Mouse (Mus musculus): ENCODE measurements around the gene Pacrg.
A peak's percentile ranks its signal among the peaks of the same experiment; 100 is the strongest.

The Pacrg gene

DNA sequence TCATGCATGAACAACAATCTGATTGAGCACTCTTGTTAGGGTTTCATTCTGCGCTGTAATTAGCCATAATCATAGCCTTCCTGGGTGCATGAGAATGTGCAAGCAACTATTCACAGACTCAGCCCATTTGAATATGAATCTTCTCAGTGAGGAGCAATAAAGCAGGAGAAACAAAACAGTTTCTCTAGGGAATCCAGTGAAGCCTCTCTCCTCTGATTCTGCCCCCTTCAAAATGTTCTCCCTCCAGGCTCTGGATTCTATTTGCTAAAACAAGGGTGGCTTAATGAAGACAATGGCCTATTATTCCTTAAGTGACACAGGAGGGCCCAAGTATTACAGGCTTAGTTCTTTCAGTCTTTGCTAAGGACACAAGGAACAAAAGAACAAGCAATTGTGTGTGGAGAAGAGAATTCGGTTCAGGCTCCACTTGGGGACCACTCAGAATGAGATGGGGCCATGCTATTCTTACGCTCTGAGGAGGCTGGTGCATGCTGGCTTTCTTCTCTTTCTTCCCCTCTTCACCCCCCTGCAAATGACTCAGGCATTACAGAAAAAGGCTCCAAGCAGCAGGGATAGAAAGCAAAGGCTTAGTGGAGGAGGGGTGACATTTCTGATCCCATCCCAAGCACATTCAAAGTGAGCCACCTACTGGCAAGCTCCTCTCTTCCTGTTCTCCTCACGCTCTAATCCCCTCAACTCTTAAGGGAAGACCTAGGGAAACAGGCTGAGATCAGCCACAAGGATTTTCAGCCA is 95.2 kb downstream of the Pacrg start:
- DNase-seq (ENCODE audit: extremely low spot score, low read depth, low spot score): peak; percentile 20

DNA sequence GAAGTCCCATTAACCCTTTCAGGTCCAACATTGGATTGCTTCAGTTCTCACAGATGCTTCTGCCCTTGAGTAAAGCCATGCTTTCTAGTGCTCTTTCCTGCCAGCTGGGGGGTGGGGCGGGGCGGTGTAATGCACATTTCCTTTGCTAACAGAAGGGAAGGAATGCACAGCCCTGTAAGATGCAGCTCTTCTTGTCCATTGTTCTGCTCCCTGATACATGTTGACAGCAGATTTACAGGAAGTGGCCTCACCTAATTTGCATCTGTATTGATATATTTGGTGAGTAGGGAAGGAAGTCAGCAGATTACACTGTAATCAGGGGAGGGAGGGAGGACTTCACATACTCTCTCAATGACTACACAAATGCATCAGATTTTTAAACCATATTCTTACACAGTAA is 100.0 kb downstream of the Pacrg start:
- DNase-seq (ENCODE audit: extremely low spot score, low read depth, low spot score): no peak

DNA sequence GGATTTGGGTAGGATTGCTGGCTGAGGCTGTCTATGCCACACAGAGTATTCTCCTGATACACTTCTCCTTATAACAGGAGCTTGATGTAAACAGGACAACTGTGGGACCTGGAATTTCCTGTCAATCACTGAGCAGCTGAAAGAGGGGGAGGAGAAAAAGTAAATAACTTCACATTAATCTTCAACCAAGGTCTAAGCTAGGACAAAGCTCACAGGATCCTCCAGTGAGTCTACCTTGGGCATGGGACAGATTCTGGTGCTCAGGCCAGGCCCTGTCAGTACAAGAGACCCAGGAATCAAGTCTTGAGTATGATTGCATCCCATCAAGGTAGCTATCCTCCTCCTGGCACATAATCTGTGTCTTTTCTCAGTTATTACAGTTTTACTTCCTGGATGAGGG is 102.1 kb downstream of the Pacrg start:
- no peak for DNase-seq (ENCODE audit: extremely low spot score, low read depth, low spot score)

DNA sequence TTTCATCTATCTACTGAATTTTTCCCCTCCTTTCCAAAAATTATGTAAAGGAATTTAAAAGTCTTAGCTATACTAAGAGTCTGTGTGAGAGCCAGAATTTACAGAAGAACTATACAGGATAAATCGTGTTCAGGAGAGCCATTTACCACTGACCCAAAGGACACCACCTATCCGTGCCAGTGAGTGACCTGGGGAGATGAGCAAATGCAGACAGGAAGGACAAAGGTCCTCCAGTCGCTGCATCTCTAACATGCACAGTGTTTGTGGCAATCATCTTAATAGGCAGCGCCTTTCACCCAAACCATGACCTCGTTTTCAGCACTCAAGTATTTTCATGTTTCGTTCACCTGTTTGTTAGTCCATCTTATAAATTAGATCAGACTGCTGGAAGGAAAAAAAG is 105.4 kb downstream of the Pacrg start:
- no peak for DNase-seq (ENCODE audit: extremely low spot score, low read depth, low spot score)

DNA sequence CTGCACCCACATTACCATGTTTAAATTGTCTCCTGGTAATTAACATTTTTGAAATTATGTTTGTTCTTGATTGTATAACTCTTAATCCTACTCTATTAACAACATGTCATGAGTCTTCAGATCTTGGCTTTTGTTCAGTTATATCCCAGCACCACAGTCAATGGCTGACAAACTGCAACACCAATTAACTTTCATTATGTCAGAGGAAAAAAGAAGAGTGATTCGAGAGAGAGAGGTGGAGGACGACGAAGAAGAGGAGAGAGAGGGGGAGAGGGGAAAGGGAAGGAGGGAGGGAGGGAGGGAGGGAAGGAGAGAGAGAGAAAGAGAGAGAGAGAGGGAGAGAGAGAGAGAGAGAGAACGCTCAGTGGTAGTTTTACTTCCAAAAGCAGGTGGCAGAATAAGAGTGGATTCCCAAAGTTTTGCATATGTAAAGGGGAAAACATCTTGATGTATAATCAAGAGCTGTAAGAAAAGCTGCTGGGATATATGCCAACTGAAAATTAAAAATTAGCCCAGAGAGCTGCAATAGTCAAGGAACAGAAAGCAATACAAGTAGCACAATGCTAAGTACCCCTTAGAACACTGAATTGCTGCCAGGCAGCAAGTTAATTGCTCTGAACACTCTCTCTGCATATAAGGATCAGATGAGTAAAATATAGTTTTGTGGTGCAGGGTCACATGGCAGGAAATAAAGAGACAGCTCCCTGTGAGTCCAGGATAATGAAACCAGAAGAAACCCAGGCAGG is 107.6 kb downstream of the Pacrg start:
- no peak for DNase-seq (ENCODE audit: extremely low spot score, low read depth, low spot score)

DNA sequence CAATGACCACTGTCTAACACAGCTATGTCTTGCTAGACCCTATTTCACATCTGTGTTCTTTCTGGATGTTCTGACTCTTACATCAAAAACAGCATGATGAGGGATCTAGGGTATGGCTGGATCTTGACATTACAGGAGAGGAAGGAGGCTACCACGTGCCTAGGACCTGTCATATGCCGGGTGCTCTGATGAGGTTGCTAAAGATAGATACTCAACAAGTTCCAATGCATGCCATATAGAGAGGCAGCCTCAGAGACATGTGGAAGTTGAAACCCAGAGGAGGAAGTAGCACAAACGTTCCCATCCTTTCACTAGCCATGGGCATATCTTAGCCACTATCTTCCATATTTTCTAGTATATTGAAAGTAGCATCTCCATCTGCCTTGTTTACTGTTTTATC is 115.3 kb downstream of the Pacrg start:
- DNase-seq (ENCODE audit: extremely low spot score, low read depth, low spot score): no peak

DNA sequence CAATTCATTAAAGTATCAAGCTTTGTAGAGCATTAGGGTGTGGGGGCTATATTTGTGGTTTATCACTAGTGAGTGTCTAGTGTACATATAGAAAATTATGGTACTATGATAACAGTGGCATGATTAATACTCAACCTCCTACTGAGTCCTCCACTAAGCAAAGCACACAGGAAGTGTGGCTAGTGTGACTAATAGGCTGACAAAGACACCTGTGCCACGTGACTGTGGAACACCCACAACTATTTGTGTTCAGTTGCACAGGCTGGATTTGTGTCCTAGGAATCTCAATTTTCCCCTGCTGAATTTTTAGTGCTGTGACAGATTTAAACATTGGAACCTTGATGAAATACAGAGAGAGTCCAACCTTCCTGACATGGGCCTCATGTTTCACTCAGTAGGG is 118.5 kb downstream of the Pacrg start:
- DNase-seq (ENCODE audit: extremely low spot score, low read depth, low spot score): no peak

DNA sequence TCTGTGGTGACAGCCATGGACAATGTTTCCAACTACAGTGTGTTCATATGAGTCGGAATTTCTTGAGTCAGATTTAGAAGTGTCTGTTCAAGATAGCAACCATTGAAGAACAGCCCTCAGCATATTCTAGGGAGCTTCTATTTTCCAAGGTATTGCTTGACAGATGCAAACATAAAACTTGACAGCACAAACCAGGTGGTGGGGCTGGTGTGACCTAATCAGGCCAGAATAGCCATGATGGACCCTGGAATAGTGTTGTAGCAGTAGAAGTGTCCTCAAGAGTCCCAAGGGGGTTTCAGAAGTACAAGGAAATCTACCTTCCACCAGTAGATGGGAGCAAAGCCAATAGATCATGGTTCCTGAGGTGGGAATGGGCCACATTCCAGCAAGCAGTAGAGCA is 123.0 kb downstream of the Pacrg start:
- no peak for DNase-seq (ENCODE audit: extremely low spot score, low read depth, low spot score)

DNA sequence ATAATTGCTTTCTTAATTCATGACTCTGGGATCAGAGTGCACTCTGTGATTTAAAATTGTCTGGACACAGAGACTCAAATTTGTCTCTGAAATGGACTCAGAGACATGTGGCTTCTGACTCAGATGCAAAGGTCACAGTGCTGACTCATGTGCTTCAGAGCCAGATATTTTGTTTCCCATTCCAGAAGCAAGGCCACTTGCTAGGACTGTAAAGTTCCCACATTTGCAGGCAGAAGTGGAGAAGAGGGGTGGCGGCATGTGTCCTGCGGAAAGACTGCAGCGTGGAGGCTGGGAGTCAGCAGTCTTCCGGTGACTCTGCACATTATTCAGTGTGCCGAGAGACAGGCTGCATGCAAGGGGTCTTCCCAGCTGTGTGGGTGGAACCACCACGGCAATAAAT is 137.3 kb downstream of the Pacrg start:
- DNase-seq (ENCODE audit: extremely low spot score, low read depth, low spot score): no peak

DNA sequence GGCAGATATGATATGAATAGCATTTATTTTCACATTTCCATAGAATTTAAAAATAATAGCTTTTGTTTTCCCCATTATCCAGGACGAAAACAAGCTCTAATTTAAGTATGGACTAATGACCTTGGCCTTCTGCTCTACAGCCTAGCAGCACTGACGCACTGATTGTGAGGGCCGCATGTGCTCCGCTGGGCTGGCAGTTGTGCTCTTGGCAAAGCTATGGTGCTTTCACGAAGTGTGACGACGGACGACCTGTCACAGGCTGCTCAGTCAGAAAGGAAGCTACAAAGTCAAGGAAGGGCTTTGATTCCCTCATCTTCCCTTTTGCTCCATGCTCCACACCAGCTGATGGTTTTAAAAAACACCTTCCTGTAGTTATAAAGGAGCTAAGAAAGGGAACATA is 142.1 kb downstream of the Pacrg start:
- DNase-seq (ENCODE audit: extremely low spot score, low read depth, low spot score): no peak

DNA sequence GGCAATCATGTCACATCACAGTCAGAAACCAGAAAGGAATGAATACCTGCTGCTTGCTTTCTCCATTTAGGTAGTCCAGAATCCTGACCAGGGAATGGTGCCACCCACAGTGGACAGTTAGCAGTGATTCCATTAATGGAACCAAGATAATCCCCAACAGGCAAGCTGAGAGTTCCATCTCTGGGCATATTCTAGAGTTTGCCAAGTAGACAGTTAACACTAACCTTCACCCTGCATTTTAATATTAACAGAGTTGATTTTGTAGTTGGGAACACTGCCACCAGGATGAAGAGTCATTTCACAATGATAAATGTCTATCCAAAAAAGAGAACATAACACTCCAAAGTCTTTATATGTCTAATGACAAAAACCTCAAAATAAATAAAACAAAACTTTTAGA is 144.7 kb downstream of the Pacrg start:
- DNase-seq (ENCODE audit: extremely low spot score, low read depth, low spot score): no peak

DNA sequence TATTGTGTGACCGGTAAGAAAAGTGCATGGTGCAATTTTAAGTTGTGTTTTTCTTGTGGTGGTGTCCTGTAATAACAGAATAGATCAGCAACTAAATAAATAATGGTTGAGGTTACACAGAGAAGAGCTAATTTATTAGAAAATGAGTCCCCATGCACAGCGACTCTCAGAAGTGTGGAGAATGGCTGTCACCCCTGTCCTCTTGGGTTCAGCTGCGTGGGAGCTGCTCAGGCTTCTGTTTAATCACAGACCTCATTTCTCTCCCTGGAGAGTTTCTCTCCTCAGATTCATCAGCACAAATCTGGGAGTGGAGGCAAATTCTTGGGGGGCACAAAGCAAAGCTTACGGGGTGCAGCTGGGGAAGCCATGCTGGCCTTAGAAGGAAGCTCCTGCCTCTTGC is 163.0 kb downstream of the Pacrg start:
- DNase-seq (ENCODE audit: extremely low spot score, low read depth, low spot score): no peak

DNA sequence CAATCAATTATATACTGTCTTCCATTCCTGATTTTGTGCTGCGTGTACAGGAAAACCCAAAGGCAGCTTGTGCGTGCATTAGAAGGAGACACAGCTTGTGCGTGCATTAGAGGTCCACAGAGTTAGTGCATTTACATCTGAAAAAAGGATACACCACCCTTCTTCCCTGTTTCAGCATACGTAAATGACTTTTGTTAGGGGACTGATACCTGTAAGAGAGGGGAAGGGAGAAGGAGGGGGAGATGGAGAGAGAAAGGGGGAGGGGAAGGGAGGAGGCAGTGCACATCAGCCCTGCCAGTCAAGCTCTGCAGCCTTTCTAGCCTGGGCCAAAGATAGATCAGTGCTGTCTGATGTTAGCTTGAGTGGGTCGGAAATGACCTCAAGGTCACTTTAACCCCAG is 164.6 kb downstream of the Pacrg start:
- DNase-seq (ENCODE audit: extremely low spot score, low read depth, low spot score): no peak

DNA sequence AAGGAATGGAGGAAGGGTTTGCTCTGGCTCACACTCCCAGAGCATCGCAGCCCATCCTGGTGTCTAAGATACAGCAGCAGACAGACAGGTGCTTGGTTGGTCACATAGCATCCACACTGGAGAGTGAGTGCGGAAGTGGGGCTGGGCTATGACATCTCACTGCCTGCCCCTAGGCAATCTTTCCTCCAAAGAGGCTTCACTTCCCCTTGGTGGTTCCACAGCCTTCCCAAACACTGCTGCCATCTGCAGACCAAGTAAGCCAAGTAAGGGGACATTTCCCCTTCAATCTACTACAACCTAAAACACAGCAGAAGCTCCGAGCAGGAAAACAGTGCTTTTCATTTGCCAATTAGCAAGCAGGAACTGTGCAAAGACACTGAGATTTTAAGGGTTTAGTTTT is 165.1 kb downstream of the Pacrg start:
- DNase-seq (ENCODE audit: extremely low spot score, low read depth, low spot score): no peak

DNA sequence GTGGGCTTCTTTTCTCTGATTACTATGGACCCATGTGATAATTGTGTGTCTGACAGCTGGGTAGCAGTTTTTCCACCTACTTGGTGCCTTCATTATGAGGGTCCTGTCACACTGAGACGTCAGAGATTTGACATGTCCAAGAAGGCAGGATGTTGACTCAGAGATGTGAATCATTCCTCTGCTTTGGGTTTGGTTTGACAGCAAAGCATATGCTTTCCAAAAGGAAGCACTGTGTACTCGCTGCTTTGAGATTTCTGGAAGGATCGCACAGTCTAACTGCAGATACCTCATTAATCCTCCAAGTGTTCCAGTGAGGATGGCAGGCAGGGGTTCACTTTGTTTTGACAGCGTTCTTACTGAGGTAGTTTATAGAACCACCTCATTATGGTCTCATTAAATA is 178.8 kb downstream of the Pacrg start:
- DNase-seq (ENCODE audit: extremely low spot score, low read depth, low spot score): no peak

DNA sequence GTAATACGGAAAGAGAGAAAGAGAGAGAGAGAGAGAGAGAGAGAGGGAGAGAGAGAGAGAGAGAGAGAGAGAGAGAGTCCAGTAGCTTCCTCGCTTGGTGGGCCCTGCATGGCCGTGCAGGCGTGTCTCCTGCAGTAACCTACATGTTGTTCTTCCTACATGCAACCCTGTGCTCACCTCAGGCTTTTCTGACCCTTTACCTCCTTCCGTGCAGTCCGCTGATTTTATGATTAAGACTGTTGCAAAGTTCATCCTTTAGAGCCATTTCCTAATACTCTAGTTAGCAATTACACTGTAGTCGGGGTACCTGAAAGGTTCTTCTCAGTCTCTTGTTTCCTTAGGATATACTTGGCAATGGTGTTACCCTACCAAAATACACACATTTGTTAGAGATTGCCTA is 196.5 kb downstream of the Pacrg start:
- no peak for DNase-seq (ENCODE audit: extremely low spot score, low read depth, low spot score)

DNA sequence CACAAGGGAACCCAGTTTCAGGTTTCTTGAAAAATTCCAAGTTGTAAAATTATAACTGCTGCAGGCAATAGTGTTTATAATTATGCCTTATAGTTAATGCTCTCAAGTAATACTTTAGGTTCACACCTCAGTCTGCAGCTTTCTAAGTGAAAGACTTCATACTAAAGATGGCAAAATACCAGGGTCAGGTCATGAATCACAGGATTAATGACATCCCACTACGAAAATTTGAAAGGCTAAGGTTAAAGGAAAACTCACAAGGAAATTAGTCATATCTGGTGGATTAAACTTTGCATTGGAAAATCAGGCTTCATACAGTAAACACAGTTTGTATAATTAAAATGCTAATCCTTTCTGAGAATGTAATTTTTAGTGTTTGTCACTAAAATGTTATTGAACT is 200.3 kb downstream of the Pacrg start:
- DNase-seq (ENCODE audit: extremely low spot score, low read depth, low spot score): no peak

DNA sequence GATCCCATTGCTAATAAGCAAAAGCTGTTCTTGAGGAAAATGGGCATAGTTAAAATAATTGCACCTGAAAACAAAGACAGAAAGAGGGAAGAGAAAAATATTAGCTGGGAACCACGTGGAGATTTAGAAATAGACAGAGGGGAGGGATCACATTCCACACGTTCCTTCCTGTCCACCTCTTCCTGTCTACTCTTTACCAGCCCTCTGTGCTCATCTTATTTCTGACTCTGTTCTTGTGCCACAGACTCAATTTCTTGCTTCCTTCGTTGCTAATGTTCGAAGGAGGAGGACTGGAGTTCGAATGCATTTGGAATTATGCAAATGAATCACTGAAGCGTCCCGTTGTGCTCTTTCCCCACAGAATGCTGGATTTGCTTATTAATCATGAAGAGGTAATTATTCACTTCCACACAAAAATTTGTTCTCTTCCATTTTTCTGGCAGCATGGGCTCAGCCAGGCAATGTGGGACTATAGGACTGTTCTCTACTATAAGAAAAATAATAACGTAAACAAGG is 204.1 kb downstream of the Pacrg start:
- no peak for DNase-seq (ENCODE audit: extremely low spot score, low read depth, low spot score)

DNA sequence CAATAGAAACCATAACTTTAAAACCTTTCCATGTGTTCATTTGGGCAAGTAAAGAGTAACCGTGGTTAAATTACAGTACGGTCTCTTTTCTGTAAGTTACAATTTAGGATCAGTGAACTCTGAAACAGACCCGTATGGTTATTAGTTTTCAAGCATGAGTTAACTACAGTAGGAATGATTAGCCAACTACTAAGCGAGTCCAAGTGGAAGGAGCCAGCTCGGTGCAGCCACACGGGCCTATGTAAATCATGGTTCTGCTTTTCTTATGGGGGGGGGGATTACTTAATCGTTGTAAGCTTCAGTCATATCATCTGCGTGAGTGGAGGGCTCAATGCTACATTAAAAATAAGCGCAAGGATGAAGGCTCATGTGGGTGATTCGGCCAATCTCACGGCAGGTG is 204.6 kb downstream of the Pacrg start:
- DNase-seq (ENCODE audit: extremely low spot score, low read depth, low spot score): no peak

DNA sequence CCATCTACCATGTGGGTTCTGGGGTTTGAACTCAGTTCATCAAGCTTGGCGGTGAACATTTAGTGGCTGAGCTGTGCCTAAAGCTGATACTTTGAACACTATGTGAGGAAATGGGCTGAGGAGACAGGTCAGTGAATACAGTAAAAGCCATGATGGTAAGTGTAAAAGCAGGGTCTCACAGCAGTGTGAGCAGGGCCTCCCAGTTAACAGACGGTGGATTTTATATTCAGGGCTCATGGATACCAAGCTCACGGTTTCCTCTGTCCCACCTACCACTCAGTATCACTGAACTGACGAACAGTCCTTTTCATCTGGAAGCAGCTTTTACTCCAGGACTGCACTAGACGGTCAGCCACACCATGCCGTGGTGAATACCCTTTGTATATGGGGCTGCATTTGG is 205.1 kb downstream of the Pacrg start:
- no peak for DNase-seq (ENCODE audit: extremely low spot score, low read depth, low spot score)

DNA sequence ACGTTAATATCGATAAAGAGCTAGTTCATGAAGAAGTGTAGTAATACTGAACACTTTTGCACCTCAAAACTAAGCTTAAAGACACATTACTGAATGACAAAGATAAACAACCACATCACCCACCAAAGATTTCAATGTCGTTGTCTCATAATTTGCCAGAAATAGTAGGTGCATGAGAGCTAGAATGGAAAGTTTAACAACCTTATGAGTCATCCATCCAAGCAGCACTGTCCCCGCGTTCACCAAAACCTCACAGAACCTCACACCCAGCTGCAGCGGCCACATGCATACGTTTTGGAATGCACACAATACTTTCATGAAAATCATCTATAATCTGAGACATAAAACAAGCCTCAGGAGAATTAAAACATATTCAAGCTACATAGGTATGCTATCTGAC is 206.3 kb downstream of the Pacrg start:
- no peak for DNase-seq (ENCODE audit: extremely low spot score, low read depth, low spot score)

DNA sequence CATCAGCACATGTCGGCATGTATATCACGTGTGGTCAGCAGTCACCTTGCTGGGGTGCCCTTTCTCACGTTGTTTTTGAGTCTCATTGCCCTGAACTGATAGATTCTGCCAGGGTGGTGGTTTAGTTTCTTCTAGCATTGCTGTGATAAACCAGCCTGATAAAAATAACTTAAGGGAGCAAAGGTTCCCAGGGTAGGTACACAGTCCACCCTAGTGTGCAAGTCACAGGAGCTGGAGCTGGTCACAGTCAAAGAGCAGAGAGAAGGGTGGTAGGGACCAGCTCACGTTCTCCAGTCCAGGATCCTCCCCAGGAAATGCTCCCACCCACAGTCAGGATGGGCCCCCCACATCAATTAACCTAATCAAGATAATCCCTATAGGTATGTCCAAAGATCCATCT is 211.9 kb downstream of the Pacrg start:
- no peak for DNase-seq (ENCODE audit: extremely low spot score, low read depth, low spot score)

DNA sequence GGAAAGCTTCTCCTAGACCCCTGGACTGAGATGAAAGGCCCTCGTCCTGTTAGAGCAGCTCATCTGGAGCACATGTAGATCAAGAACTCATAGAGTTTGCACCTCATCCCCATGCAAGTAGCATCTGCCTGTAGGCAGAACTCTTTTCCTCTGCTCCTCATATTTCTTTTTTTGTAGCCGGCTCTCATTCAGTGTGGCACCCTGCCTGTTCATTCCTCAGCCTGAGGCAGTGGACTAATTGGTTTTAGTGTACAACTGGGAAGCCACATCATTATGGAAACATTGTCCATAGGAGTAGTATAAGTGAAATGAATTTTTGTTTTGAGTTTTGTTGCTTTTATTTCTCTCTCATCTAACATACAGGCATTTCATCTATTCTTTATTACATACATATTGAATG is 212.6 kb downstream of the Pacrg start:
- DNase-seq (ENCODE audit: extremely low spot score, low read depth, low spot score): no peak
